Mouse (Mus musculus) embryonic facial prominence, embryonic 14.5 days (tissue): Measurements from ENCODE around the gene 1700019D03Rik. TPM values are rescaled to one million over a fixed set of nuclear protein-coding genes. Genes with fewer than 3 reads are reported as not detected.
"Not testable (repeated sequence)": the region's sequence is repeated elsewhere in the genome, so short reads cannot be mapped to it uniquely, and the experiment has no call there.

Experiments used
- ATAC-seq: fragments of 200-750 bp; cut with Nextera tagmentation; 2 replicates; pipeline ENCODE4 v1.8.0; 2017; ENCODE audit warnings: low read depth, moderate number of reproducible peaks, moderate TSS enrichment
- DNase-seq: peaks from one replicate; pipeline ENCODE4 v3.0.0-alpha.2; 2015; ENCODE audit warnings: low spot score
- H3K27ac ChIP-seq: fragments of 300-500 bp; sonication (generic); replicated peaks from 2 replicates; pipeline ENCODE4 v1.5.1; 2014; ENCODE audit warnings: low read depth, mild to moderate bottlenecking, low read length, moderate library complexity
- H3K27me3 ChIP-seq: fragments of 300-500 bp; sonication (generic); replicated peaks from 2 replicates; pipeline ENCODE4 v1.6.1; 2014; ENCODE audit warnings: low read length; ENCODE audit not compliant: control insufficient read depth, insufficient read depth
- H3K36me3 ChIP-seq: fragments of 300-500 bp; sonication (generic); 2 replicates; pipeline ENCODE4 v1.6.1; 2014; ENCODE audit warnings: low read length, mixed read lengths; ENCODE audit not compliant: control insufficient read depth, insufficient read depth
- H3K4me1 ChIP-seq: fragments of 300-500 bp; sonication (generic); 2 replicates; pipeline ENCODE4 v1.6.1; 2014; ENCODE audit warnings: antibody characterized with exemption, low read length; ENCODE audit not compliant: control insufficient read depth, insufficient read depth
- H3K4me2 ChIP-seq: fragments of 300-500 bp; sonication (generic); 2 replicates; pipeline ENCODE4 v1.6.1; 2014; ENCODE audit warnings: low read depth, mild to moderate bottlenecking, low read length, moderate library complexity, mixed read lengths
- H3K4me3 ChIP-seq: fragments of 300-500 bp; sonication (generic); 2 replicates; pipeline ENCODE4 v1.5.1; 2014; ENCODE audit warnings: low read depth, mild to moderate bottlenecking, low read length
- H3K9ac ChIP-seq: fragments of 300-500 bp; sonication (generic); 2 replicates; pipeline ENCODE4 v1.6.1; 2014; ENCODE audit warnings: low read depth, mild to moderate bottlenecking, low read length, moderate library complexity, mixed read lengths
- H3K9me3 ChIP-seq: fragments of 300-500 bp; sonication (generic); 2 replicates; pipeline ENCODE4 v1.6.1; 2016; ENCODE audit warnings: low read length; ENCODE audit not compliant: control insufficient read depth
- WGBS: fragments of 180-500 bp; shearing (Covaris S2); extraction: QIAGEN DNeasy Blood & Tissue Kit; methylation state at CpG from one replicate; pipeline ENCODE4 v1.1.7; 2014; 5-methylcytosine and 5-hydroxymethylcytosine counted together
- polyA plus RNA-seq: library from polyadenylated mRNA; unstranded; fragments of >200 nt; fragmentation: Nextera tagmentation; extraction: Ambion mirVana; gene quantifications from 2 replicates; pipeline ENCODE4 v1.2.1, GENCODE M21; 2014

The 1700019D03Rik gene
- polyA plus RNA-seq, 1 experiment from 2014 or later, result 4.1 TPM

DNA sequence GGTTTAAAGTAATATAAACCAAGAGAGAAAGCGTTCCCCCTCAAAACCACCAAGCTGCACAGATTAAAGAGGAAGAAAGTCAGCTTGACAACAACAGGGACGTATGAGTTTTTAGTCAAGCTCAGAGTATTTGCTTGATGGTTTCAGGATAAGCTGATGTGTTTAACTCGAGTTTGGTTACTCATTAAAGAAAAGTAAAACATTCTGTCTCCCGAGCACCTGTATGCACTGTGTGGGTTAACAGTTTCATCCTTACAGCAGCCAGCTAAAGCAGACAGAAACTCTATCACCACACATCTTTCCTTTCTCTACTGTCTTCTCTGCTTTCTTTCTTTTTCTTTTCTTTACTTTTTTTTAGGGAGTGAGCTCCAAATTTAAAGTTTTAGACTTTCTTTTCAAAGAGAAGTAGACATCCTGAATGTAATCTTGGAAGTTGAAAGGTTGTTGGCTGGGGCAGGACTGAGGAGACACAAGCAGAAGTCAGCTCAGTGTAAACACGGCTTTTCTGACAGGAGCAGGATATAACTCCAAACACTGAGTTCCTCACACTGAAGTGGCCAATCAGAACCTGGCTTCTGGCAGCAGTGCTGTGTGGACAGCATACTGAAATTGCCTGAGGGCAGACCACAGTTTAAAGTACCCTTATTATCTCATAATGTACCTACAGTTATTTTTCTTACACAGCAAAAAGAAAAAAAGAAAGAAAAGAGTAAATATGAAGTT lies 68.7 kb downstream of the 1700019D03Rik start:
- no peaks in the 10 kb centered on the region for H3K27me3 ChIP-seq
- H3K36me3 ChIP-seq, result no peaks in the 10 kb centered on the region
- WGBS, result 32% methylated on average over 5 of the region's 5 CpGs
- DNase-seq (peak; percentile 24), ATAC-seq (no peak)
- no peak overlapping the region for H3K4me2 ChIP-seq
- H3K9ac ChIP-seq, result no peak overlapping the region
- no peak overlapping the region for H3K4me3 ChIP-seq
- no peaks in the 10 kb centered on the region for H3K9me3 ChIP-seq
- no peak overlapping the region for H3K27ac ChIP-seq
- H3K4me1 ChIP-seq, result peaks cover 7% of the 10 kb centered on the region; the same call in 1 of the 2 replicates

DNA sequence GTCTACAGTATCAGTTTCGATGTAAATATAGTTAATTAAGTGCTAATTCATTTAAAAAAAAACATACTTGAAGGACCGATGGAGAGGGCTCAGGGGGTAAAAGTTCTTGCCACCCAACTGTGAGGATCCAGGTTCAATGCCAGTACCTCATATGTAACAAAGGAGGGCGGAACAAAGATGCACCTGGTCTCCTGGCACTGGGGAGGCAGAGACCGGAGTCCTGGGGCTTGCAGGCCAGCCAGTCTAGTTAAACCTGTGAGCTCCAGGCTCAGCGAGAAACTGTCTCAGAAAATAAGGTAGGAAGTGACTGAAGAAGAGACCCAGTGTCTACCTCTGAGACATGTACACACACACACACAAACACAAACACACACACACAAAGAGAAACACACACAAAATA lies 72.1 kb downstream of the 1700019D03Rik start:
- Histone ChIP-seq H3K27me3 (no peaks in the 10 kb centered on the region), H3K9me3 (no peaks in the 10 kb centered on the region), H3K36me3 (no peaks in the 10 kb centered on the region), H3K4me3 (no peak overlapping the region), H3K27ac (no peak overlapping the region), H3K4me2 (no peak overlapping the region), H3K4me1 (no peaks in the 10 kb centered on the region), H3K9ac (no peak overlapping the region)
- 90% methylated on average over 5 of the region's 5 CpGs for WGBS
- DNase-seq (no peak), ATAC-seq (no peak)

DNA sequence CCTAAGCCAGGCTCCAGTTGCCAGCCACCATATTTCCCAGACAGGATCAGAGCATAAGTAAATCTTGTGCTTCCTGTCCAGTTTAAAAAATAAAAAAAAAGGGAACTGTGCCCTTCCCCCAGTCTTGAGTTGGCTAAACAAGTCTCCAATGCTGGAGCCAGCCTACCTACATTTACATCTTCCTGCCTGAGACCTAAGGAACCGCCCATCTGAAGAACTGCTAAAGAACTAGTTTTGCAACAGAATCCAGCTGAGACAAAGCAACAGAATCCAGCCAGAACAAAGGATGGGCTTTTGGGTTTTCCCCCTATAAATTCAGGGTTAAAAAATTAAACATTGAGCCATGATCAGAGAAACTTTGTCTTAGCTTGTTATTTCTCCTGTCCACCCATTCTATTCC lies 81.0 kb downstream of the 1700019D03Rik start:
- Histone ChIP-seq H3K27ac (no peak overlapping the region), H3K36me3 (no peaks in the 10 kb centered on the region), H3K9ac (no peak overlapping the region), H3K27me3 (no peaks in the 10 kb centered on the region), H3K9me3 (peaks cover 9% of the 10 kb centered on the region; the same call in 1 of the 2 replicates), H3K4me3 (no peak overlapping the region), H3K4me1 (no peaks in the 10 kb centered on the region), H3K4me2 (no peak overlapping the region)
- 95% methylated on average over 1 of the region's 1 CpGs for WGBS
- DNase-seq, result no peak
- no peak for ATAC-seq

DNA sequence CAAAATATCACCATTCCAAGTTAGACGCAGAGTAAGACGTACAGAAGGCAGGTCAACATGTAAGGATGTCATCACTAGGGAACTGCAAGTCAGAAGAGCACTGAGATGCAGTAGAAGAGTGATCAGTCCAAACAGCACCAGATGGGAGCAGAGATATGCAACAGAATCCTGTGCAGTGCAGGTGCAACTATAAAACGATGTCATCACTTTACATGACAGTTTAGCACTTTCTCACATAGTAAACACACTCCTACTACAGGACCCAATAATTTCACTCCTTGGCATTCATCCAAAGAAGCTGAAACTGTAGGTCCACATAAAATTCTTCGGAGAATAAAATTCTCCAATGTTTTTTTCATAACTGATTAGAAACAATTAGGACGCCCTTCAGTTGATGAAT lies 85.5 kb downstream of the 1700019D03Rik start:
- ATAC-seq, result no peak
- no peak for DNase-seq

DNA sequence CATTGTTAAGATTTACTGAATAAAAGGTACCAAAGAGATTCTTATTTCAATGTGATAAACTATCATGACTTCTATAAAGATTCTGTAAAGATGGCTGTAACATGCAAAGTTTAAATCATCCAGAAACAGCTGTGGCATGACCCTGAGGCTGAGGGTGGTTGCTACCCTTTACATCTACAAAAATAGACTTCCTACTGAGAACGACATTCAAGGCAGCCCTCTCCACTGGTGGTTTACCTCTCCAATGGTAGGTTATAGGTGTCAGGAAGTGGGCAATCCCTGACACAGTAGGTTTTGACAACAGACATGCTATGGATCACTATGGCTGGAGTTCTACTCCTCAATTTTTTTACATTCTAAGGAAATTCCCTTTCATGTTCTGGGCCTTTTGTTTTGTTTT lies 95.5 kb downstream of the 1700019D03Rik start:
- ATAC-seq, DNase-seq, H3K9ac ChIP-seq, H3K4me3 ChIP-seq, H3K27me3 ChIP-seq, H3K36me3 ChIP-seq, H3K9me3 ChIP-seq, H3K4me1 ChIP-seq, H3K27ac ChIP-seq, H3K4me2 ChIP-seq: not testable (repeated sequence)
- WGBS, result no CpG with 5 or more reads among the region's 1 CpGs

More for the DNA sequence above, 85.5 kb downstream of the 1700019D03Rik start:
- 82% methylated on average over 5 of the region's 5 CpGs for WGBS
- no peak overlapping the region for H3K27ac ChIP-seq
- H3K36me3 ChIP-seq, result no peaks in the 10 kb centered on the region
- no peak overlapping the region for H3K9ac ChIP-seq
- no peaks in the 10 kb centered on the region for H3K27me3 ChIP-seq
- peaks cover 9% of the 10 kb centered on the region; the same call in 1 of the 2 replicates for H3K9me3 ChIP-seq
- H3K4me2 ChIP-seq, result no peak overlapping the region
- no peaks in the 10 kb centered on the region for H3K4me1 ChIP-seq
- no peak overlapping the region for H3K4me3 ChIP-seq

DNA sequence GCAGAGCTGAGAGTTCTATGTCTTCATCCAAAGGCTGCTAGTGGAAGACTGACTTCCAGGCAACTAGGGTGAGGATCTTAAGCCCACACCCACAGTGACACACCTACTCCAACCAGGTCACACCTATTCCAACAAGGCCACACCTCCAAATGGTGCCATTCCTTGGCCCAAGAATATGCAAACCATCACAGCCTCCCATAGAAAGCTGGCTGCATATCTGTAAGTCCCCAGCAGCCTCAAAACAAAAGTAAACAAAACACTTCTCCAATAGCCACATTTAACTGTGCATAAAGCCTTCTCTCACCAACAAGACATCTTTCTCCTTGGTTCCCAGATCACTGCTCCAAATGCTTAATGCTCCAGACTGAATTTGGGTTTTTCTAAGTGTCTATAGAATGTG lies 101.1 kb downstream of the 1700019D03Rik start:
- H3K27ac ChIP-seq, ATAC-seq: not testable (repeated sequence)

DNA sequence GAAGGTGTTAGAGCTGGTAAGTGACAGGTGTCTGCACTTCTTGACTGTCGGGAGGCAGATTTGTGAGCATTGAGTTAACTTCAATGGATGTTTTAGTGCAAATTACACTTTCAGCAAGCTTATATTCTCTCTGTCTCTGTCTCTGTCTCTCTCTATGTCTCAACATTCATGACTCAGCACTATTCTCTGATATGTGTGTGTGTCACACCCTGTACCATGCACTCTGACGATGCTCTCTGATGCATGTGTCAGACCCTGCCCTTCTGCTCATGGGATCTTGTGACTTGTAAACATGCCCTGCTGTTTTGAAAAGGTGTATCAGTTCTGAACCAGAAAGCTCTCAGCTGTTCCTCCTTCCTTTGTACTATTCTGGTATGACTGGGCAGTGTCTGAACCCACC lies 103.3 kb downstream of the 1700019D03Rik start:
- Histone ChIP-seq H3K27ac (no peak overlapping the region), H3K9me3 (no peaks in the 10 kb centered on the region), H3K27me3 (no peaks in the 10 kb centered on the region), H3K36me3 (peaks cover 5% of the 10 kb centered on the region; the same call in 1 of the 2 replicates), H3K4me2 (no peak overlapping the region), H3K4me3 (no peak overlapping the region), H3K4me1 (no peaks in the 10 kb centered on the region), H3K9ac (no peak overlapping the region)
- DNase-seq, result no peak
- 84% methylated on average over 2 of the region's 2 CpGs for WGBS
- ATAC-seq, result no peak

More for the DNA sequence above, 101.1 kb downstream of the 1700019D03Rik start:
- H3K4me3 ChIP-seq, H3K4me2 ChIP-seq, H3K9me3 ChIP-seq, DNase-seq, H3K4me1 ChIP-seq, H3K36me3 ChIP-seq, H3K9ac ChIP-seq, H3K27me3 ChIP-seq: not testable (repeated sequence)

DNA sequence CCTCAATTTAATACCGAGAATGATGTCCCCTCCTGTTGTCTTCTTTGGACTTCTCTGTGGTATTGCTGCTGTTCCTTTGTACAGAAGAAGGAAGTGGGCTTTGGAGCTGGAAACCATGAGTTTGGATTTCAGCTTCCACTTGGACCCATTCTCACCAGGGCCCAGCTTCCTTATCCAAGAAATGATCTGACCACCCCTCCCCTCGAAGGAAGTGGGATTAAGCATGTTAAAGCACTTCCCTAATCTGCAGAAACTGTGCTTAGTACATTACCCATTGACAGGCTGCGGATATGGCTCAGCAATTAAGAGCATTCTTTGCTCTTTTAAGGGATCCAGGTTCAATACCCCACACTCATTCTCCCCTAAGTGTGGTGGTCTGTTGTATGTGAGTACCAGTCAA lies 110.2 kb downstream of the 1700019D03Rik start:
- H3K9me3 ChIP-seq, result no peaks in the 10 kb centered on the region
- H3K27ac ChIP-seq, result no peak overlapping the region
- DNase-seq, result no peak
- H3K4me1 ChIP-seq, result no peaks in the 10 kb centered on the region
- H3K4me2 ChIP-seq, result no peak overlapping the region
- no peak overlapping the region for H3K4me3 ChIP-seq
- H3K27me3 ChIP-seq, result no peaks in the 10 kb centered on the region
- ATAC-seq, result no peak
- 82% methylated on average over 3 of the region's 3 CpGs for WGBS
- no peaks in the 10 kb centered on the region for H3K36me3 ChIP-seq
- H3K9ac ChIP-seq, result no peak overlapping the region

DNA sequence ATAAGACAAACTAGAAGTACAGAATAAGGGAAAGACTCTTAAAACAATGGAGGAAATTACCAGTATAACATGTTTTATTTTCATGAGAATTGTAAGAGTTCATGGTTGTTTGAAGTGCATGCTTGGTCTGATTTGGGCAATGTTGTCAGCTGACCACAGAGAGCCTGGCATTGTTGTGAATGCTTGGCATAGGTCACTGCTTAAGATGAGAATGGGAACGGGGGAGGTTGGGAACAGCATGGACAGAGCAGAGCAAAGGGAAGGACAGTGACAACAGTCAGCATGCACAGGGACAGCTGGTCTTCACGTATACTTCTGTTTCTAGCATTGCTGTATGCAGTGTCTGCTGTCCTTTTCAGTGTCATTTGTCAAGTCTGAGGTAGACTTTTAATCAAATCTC lies 135.8 kb downstream of the 1700019D03Rik start:
- H3K27me3 ChIP-seq, result no peaks in the 10 kb centered on the region
- H3K9me3 ChIP-seq, result 0 out of 2 replicates have a peak, but pooled peaks cover 4% of the 10 kb centered on the region
- DNase-seq (no peak), ATAC-seq (no peak)
- WGBS, result 77% methylated on average over 2 of the region's 2 CpGs
- H3K36me3 ChIP-seq, result peaks cover 10% of the 10 kb centered on the region
- H3K4me2 ChIP-seq, result no peak overlapping the region
- H3K9ac ChIP-seq, result no peak overlapping the region
- no peak overlapping the region for H3K27ac ChIP-seq
- no peaks in the 10 kb centered on the region for H3K4me1 ChIP-seq
- H3K4me3 ChIP-seq, result no peak overlapping the region
